Mouse (Mus musculus) bone marrow, adult 2 months (tissue): Measurements from ENCODE around the gene Sos2.
"Not testable (repeated sequence)": the region's sequence is repeated elsewhere in the genome, so short reads cannot be mapped to it uniquely, and the experiment has no call there.

ENCODE experiments used
- CTCF ChIP-seq: fragments of 200-500 bp; IDR thresholded peaks from 2 replicates; pipeline ENCODE4 v1.5.1; 2011; ENCODE audit warnings: low read length, control low read depth; ENCODE audit not compliant: control insufficient read depth, insufficient read depth
- POLR2A ChIP-seq: fragments of 200-500 bp; IDR thresholded peaks from 2 replicates; pipeline ENCODE4 v1.6.1; 2011; ENCODE audit warnings: low read depth, mild to moderate bottlenecking, control low read depth, low read length, borderline replicate concordance; ENCODE audit not compliant: control insufficient read depth

DNA sequence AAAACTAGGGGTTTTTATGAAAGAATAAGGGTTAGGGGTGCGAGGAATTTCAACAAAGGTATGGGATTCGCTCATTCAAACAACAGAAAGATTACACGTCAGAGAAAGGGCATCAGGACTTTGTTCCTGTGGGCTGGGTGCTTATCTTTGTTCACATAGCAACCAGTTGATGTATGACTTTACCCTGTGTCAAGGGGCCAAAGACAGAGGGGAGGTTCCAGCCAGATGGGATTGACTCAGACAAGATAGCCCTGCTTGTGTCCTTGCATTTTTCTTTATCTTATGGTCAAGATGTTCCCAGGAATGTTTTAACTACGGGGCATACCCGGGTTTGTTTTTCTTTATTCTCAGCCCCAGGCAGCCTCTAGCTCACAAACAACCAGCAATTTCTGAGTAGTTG is 63.1 kb downstream of the Sos2 start:
- TF ChIP-seq CTCF, POLR2A: not testable (repeated sequence)
